8 mouse cellular contexts compared by ENCODE assay signal in the genomic region with DNA sequence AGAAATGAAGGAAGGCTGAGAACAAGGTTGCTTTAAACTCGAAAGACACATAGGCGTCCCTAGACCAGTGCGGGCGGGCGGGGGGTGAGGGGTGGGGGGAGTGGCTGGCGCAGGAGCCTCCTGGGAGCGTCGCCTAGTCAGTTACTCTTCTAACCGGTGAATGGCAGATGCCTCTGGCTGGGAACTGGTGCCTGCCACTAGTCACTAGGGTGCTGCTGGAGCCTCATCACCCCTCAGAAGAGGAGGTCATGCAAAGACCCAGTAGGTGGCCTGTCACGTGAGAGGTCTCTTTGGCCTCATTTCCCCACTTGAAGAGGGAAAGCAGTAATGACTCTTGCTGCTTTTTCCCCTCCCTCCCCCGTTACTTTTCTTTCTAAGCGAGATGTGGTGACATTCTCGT. TPM values are rescaled to one million over a fixed set of nuclear protein-coding genes. Genes with fewer than 3 reads are reported as not detected.
A peak's percentile ranks its signal among the peaks of the same experiment; 100 is the strongest.
DNase-seq lines count a peak whose midpoint lies in the region; ATAC-seq and TF ChIP-seq lines count a peak whose summit lies in the region.

No protein-coding gene starts in this region.

- H3K9ac ChIP-seq in heart, postnatal 0 days (replicated peaks; ENCODE audit: low read depth, low read length), result no peak overlapping the region
- no peak overlapping the region for H3K9ac ChIP-seq in liver, embryonic 12.5 days

- no peak overlapping the region for H3K27ac ChIP-seq in heart, postnatal 0 days (ENCODE audit: low read depth)
- H3K27ac ChIP-seq in liver, embryonic 12.5 days, result no peak overlapping the region

- H3K4me3 ChIP-seq in C2C12 (ENCODE audit: insufficient read depth, poor library complexity, severe bottlenecking), result no peak overlapping the region
- H3K4me3 ChIP-seq in heart, postnatal 0 days (ENCODE audit: low read depth, low read length), result peak overlapping the region; percentile 49
- H3K4me3 ChIP-seq in liver, embryonic 12.5 days, result no peak overlapping the region

- no peak for ATAC-seq in heart, postnatal 0 days (ENCODE audit: insufficient read depth, low read depth)
- ATAC-seq in liver, embryonic 12.5 days, result no peak

- TF ChIP-seq EP300 in heart, postnatal 0 days (IDR thresholded peaks at IDR 0.05; ENCODE audit: low read depth), result no peak

- H3K4me2 ChIP-seq in heart, postnatal 0 days (ENCODE audit: low read depth, low read length), result peak overlapping the region; percentile 74
- H3K4me2 ChIP-seq in liver, embryonic 12.5 days, result peak overlapping the region; percentile 69; the same call in 1 of the 2 replicates

- H3K36me3 ChIP-seq in C2C12 (ENCODE audit: control insufficient read depth, insufficient read depth), result no peaks in the 10 kb centered on the region
- H3K36me3 ChIP-seq in heart, postnatal 0 days (replicated peaks; ENCODE audit: control insufficient read depth, insufficient read depth, low read length), result no peaks in the 10 kb centered on the region
- H3K36me3 ChIP-seq in liver, embryonic 12.5 days, result no peaks in the 10 kb centered on the region

- H3ac ChIP-seq in C2C12 (ENCODE audit: control insufficient read depth, insufficient read length, low read depth), result no peak overlapping the region

- H3K9me3 ChIP-seq in heart, postnatal 0 days (replicated peaks; ENCODE audit: control insufficient read depth, low read length), result no peaks in the 10 kb centered on the region
- no peaks in the 10 kb centered on the region for H3K9me3 ChIP-seq in liver, embryonic 12.5 days (replicated peaks)

- under 1% methylated on average over 13 of the region's 13 CpGs for WGBS in heart, postnatal 0 days
- 1% methylated on average over 13 of the region's 13 CpGs for WGBS in liver, embryonic 12.5 days (ENCODE audit: insufficient replicate concordance)

- no peaks in the 10 kb centered on the region for H3K79me2 ChIP-seq in C2C12 (ENCODE audit: control insufficient read depth, insufficient read depth)

- peak; percentile 16 to 22 for DNase-seq in B cell, adult 2 months
- DNase-seq in heart, postnatal 0 days (ENCODE audit: low spot score), result no peak
- DNase-seq in right cerebral cortex, postnatal 25 days, result no peak
- DNase-seq in urinary bladder, postnatal 10 days (ENCODE audit: low spot score), result no peak
- no peak for DNase-seq in T-cell, adult 2 months (ENCODE audit: low spot score)
- no peak for DNase-seq in cerebellum, adult 11 months

- H3K27me3 ChIP-seq in C2C12 (ENCODE audit: control insufficient read depth, insufficient read depth, insufficient read length), result peaks cover 14% of the 10 kb centered on the region
- H3K27me3 ChIP-seq in heart, postnatal 0 days (ENCODE audit: control insufficient read depth, insufficient read depth, low read length), result peaks cover 78% of the 10 kb centered on the region
- H3K27me3 ChIP-seq in liver, embryonic 12.5 days (replicated peaks), result peaks cover 100% of the 10 kb centered on the region

- no peak for TF ChIP-seq CTCF in C2C12 (IDR thresholded peaks at IDR 0.05; ENCODE audit: control insufficient read depth, insufficient read depth, insufficient read length)
- TF ChIP-seq CTCF in heart, postnatal 0 days (IDR thresholded peaks at IDR 0.05; ENCODE audit: low read depth), result no peak

- no peaks in the 10 kb centered on the region for H3K79me3 ChIP-seq in C2C12 (ENCODE audit: low read depth)

- H3K4me1 ChIP-seq in heart, postnatal 0 days (ENCODE audit: control insufficient read depth, insufficient read depth), result peaks cover 15% of the 10 kb centered on the region
- H3K4me1 ChIP-seq in liver, embryonic 12.5 days, result peaks cover 11% of the 10 kb centered on the region; the same call in 1 of the 2 replicates

TF ChIP-seq in C2C12, 6 proteins besides CTCF, POLR2A, EP300 and RAD21:
- peak; percentile 10 for TF ChIP-seq USF1 (IDR thresholded peaks at IDR 0.05; ENCODE audit: low read depth)
- TF ChIP-seq CEBPB (IDR thresholded peaks at IDR 0.05; ENCODE audit: low read depth), result no peak

RNA-seq across cellular contexts. Expression of a gene that starts 1.0 kb away (rescaled TPM):
- 0.25 TPM for polyA plus RNA-seq in C2C12 (2012; fragmentation: generic; extraction: Trizol)
- 2.3 and 2.5 TPM in 2 replicates for total RNA-seq in heart, postnatal 0 days (2014; rRNA removed; ENCODE audit: low replicate concordance)
- polyA plus RNA-seq in heart, postnatal 0 days (2015; fragmentation: Nextera tagmentation; extraction: Ambion mirVana), result 0.38 and 0.60 TPM in 2 replicates
- polyA plus RNA-seq in liver, embryonic 12.5 days (2016; fragmentation: Nextera tagmentation; extraction: Ambion mirVana), result not detected in 2 replicates

RNA-seq across cellular contexts. Expression of a gene that starts 51.5 kb away (rescaled TPM):
- 159 TPM for polyA plus RNA-seq in C2C12 (2012; fragmentation: generic; extraction: Trizol)
- 54.9 and 56.2 TPM in 2 replicates for total RNA-seq in heart, postnatal 0 days (2014; rRNA removed; ENCODE audit: low replicate concordance)
- polyA plus RNA-seq in heart, postnatal 0 days (2015; fragmentation: Nextera tagmentation; extraction: Ambion mirVana), result 76.2 and 80.9 TPM in 2 replicates
- polyA plus RNA-seq in liver, embryonic 12.5 days (2016; fragmentation: Nextera tagmentation; extraction: Ambion mirVana), result 114 and 117 TPM in 2 replicates

Comparison
In these comparisons a context has a peak if more than half of its experiments do, and no peak if none do; other contexts are left out.
1. DNase-seq: peak in B cell, adult 2 months (2 of 2); none in heart, postnatal 0 days (single experiment), right cerebral cortex, postnatal 25 days (single experiment), urinary bladder, postnatal 10 days (single experiment), T-cell, adult 2 months (single experiment) and cerebellum, adult 11 months (single experiment).